Mouse (Mus musculus): ENCODE data around the gene Abat.
"Not testable (repeated sequence)": the region's sequence is repeated elsewhere in the genome, so short reads cannot be mapped to it uniquely, and the experiment has no call there.

The Abat gene

GRCm38 (mm10) chr16:8532894-8533293 lies 19.7 kb downstream of the Abat start:
- DNase-seq (ENCODE audit: low spot score in 2 of 2), result no peak

GRCm38 (mm10) chr16:8533477-8533876 lies 20.2 kb downstream of the Abat start:
- no peak for DNase-seq (ENCODE audit: low spot score in 2 of 2)

DNA sequence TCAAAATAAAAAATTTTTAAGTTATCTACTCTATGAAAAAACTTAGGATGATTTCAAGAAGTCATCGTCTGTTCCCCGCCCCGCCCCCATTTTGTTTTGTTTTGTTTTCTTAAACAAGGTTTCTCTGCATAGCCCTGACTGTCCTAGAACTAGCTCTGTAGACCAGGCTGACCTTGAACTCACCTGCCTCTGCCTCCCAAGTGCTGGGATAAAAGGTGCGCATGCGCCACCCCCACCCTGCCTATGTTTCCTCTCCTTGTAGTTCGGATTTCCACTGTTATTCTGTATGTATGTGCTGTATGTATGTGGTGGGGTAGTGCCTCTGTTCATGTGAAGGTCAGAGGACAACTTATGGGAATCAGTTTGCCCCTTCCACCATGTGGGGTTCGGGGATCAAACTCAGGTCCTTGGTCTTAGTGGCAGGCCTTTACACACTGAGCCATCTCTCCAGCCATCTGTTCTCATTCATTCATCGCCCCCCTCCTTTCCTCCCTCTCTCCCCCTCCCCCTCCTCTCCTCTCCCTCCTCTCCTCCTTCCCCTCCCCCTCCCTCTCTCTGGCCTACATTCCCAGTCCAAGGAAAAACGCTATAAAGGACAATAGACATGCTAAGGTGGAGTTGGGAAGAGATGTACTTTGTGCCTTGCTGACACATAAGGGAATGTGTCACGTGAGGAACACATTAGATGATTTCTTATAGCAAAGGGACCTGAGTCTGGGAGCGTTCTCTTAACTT lies 21.4 kb downstream of the Abat start:
- no peak for DNase-seq (ENCODE audit: low spot score in 2 of 2)

GRCm38 (mm10) chr16:8535411-8535810 lies 22.2 kb downstream of the Abat start:
- DNase-seq (ENCODE audit: low spot score in 2 of 2), result no peak

DNA sequence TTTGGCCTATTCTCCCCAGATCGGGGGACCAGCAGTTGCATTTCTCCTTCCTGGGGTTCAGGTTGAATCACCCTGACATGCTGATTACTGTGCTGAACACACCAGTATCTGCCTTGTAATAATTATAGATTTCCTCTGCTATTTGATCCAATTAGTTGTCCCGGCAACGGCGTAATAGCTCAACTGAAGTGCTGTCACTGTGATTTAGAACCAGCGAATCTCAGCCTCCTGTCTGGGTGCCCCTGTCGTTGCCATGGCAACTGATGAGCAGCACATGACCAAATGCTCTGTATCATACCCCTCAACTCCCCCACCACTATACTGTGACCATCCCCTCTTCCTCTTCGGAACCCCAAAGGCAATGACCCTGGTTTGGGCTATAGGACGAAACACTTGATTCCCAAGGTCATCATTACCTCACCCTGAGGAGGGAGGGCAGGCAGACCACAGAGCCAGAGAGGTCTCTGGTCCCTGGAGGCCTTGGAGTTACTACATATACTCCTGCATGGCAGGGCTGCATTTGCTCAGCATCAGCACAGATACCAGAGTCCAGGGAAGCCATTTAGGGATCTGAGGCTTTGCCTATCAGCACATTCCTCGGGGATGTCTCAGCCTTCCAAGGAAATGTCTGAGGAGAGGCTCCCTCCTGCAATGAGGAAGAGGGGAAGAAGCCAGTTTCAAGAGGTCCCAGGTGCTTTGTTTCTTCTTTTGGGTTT lies 26.1 kb downstream of the Abat start:
- no peak for DNase-seq (ENCODE audit: low spot score in 2 of 2)

DNA sequence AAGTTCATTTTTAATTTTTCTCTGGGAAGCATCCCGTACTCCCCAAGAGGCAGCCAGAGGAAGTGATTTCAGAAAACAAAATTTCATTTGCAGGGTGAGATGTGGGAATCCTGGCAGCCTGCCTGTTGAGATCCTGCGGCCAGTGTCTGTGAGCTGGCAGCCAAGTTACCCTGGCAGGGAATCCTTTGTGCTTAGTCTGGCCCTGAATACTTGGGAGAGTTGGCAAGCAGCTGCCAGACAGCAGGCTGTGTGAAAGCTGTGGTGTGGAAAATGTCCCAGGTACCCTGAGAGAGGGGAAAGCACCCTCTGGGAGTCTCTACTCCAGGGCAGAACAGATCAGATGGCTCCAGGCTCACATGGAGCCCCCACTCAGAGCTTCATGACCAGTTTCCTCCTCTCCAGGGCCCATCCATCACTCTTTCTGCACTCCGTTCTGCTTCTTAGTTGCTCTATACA lies 27.7 kb downstream of the Abat start:
- DNase-seq (ENCODE audit: low spot score in 2 of 2), result no peak

DNA sequence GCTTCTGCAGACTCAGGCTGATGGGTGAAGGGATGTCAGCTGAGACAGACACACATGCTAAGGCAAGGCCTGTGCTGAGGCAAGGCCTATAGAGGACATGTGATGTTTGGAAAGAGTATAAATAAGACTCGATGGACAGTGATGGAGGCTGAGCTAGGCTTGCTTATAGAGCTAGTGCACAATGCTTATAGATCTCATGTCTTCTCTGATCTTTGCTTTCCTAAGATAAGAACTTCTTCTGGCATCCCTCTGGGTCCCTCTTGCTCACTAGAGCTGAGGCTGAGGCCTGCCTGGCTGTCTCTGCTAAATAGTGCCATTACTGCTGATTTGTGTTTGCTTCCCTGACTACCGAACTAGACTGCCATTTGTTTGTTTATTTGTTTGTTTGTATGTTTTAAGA lies 34.6 kb downstream of the Abat start:
- DNase-seq (ENCODE audit: low spot score in 2 of 2), result no peak

- no peak for DNase-seq (ENCODE audit: low spot score in 2 of 2)
These were observed 36.3 kb downstream of the Abat start for GRCm38 (mm10) chr16:8549506-8549905.

DNA sequence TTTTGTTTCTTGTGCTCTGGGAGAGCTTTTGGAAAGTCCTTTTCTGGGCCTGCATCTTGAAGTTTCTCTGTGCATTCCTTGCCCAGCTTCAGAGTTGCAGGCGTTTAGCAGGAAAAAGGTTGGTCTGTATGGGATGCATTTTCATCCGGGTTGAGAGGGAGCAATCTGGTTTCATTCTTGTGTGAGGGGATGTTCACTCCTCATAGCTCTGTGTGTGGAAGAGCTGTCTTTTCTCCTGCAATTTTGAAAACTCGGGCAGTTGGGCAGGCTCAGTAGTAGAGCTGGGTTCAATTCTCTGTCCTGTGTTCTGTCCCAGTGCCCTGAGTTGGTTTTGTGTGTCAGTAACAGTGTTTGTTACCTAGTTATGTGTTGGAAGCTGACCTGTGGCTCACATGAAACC lies 41.1 kb downstream of the Abat start:
- no peak for DNase-seq (ENCODE audit: low spot score in 2 of 2)

- not testable (repeated sequence) for DNase-seq (ENCODE audit: low spot score in 2 of 2)
These were observed 41.5 kb downstream of the Abat start for GRCm38 (mm10) chr16:8554751-8555150.

DNA sequence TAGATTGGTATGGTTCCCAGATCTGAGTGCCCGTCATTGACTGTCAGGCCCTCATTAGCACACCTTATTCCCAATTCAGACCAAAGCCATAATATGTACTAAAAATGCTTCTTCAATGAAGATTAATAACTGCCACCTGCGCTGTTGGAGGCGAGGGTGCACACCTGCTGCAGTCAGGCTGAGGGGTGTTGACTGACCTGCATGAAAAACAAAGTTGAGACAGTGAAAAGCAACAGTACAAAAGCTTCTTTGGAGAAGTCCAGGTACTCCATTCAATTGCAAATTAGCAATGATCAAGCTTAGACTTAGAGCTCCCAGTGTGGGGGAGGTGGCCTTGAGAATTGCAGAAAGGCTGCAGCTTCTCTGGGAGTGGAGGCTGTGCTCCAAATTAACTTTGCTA lies 42.1 kb downstream of the Abat start:
- not testable (repeated sequence) for DNase-seq (ENCODE audit: low spot score in 2 of 2)

GRCm38 (mm10) chr16:8560079-8560478 lies 46.9 kb downstream of the Abat start:
- no peak for DNase-seq (ENCODE audit: low spot score in 2 of 2)

GRCm38 (mm10) chr16:8561101-8561500 lies 47.9 kb downstream of the Abat start:
- not testable (repeated sequence) for DNase-seq (ENCODE audit: low spot score in 2 of 2)

GRCm38 (mm10) chr16:8561856-8562255 lies 48.6 kb downstream of the Abat start:
- not testable (repeated sequence) for DNase-seq (ENCODE audit: low spot score in 2 of 2)

DNA sequence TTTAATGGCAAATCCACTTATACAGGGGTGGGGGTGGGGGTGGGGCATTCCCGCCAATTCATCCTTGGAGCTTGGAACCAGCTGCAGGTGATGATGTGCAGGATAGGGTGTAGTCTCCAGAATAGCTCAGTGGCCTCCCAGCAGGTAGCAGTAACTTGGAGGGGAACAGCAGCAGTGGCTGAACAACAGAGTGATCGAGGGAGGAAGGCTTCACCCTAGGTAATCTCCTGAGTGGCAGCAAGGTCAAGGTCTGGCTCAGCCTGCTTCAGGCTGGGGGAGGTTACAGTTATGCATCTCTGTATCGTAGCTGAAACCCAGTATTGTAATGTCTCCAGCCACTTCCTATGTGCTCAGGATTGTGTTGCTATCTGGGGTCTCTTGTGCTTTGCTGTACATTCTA lies 49.6 kb downstream of the Abat start:
- not testable (repeated sequence) for DNase-seq (ENCODE audit: low spot score in 2 of 2)

GRCm38 (mm10) chr16:8564836-8565235 lies 51.6 kb downstream of the Abat start:
- no peak for DNase-seq (ENCODE audit: low spot score in 2 of 2)

- no peak for DNase-seq (ENCODE audit: low spot score in 2 of 2)
These were observed 52.3 kb downstream of the Abat start for GRCm38 (mm10) chr16:8565539-8565938.

DNA sequence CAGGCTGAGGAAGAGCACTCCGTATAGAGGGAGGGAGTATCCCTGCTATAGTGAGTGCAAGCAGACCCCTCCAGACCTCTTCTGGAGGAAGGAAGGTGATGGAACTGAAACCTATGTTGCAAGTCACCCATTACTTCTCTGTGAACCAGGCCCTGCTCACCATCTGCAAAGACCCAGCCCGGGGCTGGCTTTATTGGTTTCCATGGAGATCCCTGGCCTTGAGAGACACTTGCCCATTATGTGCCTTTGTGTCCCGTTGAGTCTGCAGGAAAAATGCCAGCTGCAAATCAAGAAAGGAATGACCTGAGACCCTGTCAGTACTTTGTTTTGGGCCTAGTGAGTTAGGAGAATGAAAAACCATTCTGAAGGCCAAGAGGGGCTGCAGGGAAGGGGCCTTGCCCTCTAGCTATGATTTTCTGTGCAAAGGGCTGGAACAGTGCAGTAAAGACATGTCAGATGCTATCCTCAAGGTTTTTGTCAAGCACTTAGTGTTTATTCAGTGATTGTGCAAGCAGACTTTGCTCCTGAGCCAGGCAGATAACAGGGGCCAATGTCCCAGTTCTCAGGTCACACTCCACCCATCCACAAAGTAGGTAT lies 53.0 kb downstream of the Abat start:
- DNase-seq (ENCODE audit: low spot score in 2 of 2), result no peak

DNA sequence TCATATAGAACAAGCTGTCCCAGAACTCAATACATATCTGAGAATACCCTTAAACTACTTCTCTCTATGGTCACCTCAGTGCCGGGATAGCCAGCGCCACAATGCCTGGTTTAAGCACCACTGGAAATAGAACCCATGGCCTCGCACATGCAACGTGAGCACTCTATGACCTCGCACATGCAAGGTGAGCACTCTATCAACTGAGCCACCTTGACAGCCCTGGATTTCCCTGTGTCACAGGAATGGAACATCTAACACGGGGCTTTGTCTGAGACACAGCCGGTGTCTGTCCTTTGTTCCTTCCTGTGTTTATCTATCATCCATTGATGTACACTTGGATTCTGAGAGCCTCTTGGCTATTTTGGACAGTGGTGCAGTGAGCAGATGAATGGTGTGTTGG lies 55.7 kb downstream of the Abat start:
- no peak for DNase-seq (ENCODE audit: low spot score in 2 of 2)

- no peak for DNase-seq (ENCODE audit: low spot score in 2 of 2)
These were observed 57.1 kb downstream of the Abat start for GRCm38 (mm10) chr16:8570336-8570735.

DNA sequence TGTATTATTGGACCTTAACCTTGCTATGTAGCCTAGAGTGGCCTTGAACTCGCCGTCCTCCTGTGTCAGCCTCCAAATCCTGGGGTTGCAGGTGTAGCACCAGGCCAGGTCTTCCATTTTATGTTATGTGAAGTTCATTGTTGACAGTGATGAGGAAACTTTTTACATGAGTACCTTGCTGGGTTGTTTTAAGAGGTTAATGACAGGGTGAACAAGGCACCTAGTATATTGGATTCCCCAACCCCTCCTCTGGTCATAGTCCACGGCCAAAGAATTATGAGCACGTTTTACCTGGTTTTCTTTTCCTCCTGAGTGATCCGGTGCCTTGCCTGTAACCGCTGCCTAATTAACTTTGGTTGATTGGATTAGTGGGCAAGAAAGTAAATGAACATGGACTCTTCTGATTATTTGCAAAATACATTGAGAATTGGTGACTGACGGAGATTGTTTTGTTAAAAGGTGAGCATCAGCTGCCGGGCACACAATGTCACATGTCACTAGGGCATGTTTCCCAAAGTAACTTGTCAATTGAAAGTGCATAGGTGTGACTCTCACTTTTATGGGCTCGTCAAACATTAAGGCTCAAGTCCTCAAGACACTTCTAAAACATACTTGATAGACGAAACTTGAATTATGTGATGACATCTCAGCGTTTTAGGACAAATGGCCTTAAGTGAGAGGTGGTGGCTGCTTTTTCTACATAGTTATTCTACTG lies 57.8 kb downstream of the Abat start:
- DNase-seq (ENCODE audit: low spot score in 2 of 2), result no peak

- no peak for DNase-seq (ENCODE audit: low spot score in 2 of 2)
These were observed 59.8 kb downstream of the Abat start for GRCm38 (mm10) chr16:8573041-8573440.

Measured in spleen, postnatal 14 days (tissue).